Mouse (Mus musculus): ENCODE measurements at regions not wholly inside any gene's neighbourhood (a gene's known extent, or its start where the extent isn't known, plus 50 kb on each side); places are given as distances from the start of the nearest gene placed in this dataset.
"Not testable (repeated sequence)": the region's sequence is repeated elsewhere in the genome, so short reads cannot be mapped to it uniquely, and the experiment has no call there.

DNA sequence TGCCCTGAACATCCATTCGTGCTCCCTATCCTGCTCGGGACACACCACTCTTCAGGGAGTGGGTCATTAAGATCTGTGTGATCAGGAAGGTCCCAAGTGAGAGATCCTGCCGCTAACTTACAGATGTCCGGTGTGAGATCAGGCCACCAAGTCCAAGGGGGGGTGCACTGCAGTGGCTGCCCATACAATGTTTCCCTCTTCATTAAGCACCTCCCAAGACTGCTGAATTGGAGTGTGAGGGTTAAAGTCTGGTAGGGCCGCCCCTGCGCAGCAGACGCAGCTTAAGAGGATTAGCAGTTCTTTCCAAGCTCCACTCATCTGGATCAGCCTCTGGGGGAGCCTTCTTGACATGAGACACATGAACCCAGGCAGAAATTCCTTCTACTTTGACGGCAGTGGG is 293.0 kb downstream of the Rab10 start:
- TF ChIP-seq HCFC1 (IDR thresholded peaks at IDR 0.05; ENCODE audit: borderline replicate concordance, insufficient read depth, low read length); ZC3H11A (IDR thresholded peaks at IDR 0.05; ENCODE audit: borderline replicate concordance, low read depth, low read length); MAFK (IDR thresholded peaks at IDR 0.05; ENCODE audit: insufficient read depth, low read depth, low read length); ZNF384 (IDR thresholded peaks at IDR 0.05; ENCODE audit: low read depth, low read length); CHD2 (IDR thresholded peaks at IDR 0.05; ENCODE audit: low read depth, low read length): not testable (repeated sequence)
